Mouse (Mus musculus): ENCODE measurements around the gene Fut7. TPM values are rescaled to one million over a fixed set of nuclear protein-coding genes. Genes with fewer than 3 reads are reported as not detected.

The Fut7 gene
- polyA plus RNA-seq, 1 experiment, result 0.08 TPM

DNA sequence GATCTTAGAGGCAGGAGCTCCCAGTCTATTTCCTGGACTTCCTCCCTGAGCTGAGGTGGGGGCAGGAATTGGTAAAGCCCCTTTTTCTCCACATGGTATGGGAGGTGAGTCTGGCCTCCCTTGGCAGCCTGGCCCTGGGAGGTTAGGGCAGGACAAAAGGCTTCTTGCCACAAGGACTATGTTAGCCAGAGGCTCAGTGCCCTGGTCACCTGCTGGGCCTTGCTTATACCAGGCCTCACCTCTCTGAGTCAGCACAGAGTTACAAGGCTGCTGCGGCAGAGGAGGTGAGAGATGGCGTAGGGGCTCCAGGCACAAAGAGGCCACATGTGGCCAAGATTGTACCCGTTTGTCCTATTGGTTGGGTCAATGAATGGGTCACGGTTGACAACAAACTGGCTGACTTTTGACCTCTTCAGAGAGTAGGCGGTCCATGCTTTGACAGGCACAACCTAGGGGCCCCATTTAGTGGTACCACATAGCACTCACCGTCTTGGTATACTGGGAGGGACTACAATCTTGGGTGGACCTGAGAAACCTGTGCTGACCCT is 8.3 kb downstream of the Fut7 start:
- no peaks in the 10 kb centered on the region for H3K79me3 ChIP-seq (ENCODE audit: low read depth)
- no peak overlapping the region for H3ac ChIP-seq (ENCODE audit: control insufficient read depth, insufficient read length, low read depth)
- H3K27me3 ChIP-seq (ENCODE audit: control insufficient read depth, insufficient read depth, insufficient read length), result peaks cover 7% of the 10 kb centered on the region
- H3K36me3 ChIP-seq (ENCODE audit: control insufficient read depth, insufficient read depth), result no peaks in the 10 kb centered on the region
- TF ChIP-seq CEBPB (IDR thresholded peaks at IDR 0.05; ENCODE audit: low read depth), result no peak
- no peaks in the 10 kb centered on the region for H3K79me2 ChIP-seq (ENCODE audit: control insufficient read depth, insufficient read depth)
- no peak overlapping the region for H3K4me3 ChIP-seq (ENCODE audit: insufficient read depth, poor library complexity, severe bottlenecking)

DNA sequence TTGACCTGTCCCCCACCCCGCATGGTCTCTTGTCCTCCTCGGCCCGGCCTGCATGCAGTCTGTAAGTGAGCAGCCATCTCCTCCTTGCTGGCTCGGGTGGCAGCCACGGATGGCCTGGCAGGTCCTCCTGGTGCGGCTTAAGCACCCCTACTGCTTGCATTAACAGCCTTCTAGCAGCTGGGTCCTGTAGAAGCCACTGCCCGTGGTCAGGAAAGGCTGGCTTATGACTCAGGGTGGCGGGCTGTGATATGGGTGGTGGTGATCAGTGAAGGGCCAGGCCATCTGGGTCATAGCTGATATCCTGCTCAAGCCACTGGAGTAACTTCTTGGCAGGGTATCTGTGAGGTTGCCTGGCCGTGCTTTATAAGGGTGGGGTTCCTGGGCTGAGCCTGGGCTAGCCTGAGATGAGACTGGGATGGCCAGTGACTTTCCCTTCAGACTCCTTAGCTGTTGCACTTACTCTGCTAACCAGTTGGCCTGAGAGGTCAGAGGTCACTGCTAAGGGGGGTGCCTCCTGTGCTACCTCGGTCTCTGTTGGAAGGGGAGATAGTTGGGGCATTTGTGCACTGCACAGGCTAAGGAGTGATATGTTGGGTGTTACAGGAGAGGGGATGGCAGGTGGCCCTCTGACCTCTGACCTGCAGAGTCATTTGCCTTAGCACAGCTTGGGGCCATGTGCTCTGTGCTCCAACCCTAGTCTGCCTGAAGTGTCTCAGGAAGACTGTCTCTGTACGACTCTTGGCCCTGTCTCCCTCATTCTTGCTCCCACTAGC is 9.4 kb downstream of the Fut7 start:
- TF ChIP-seq FOSL1 (IDR thresholded peaks at IDR 0.05; ENCODE audit: insufficient read depth, low read length, poor library complexity, severe bottlenecking) (no peak), USF1 (IDR thresholded peaks at IDR 0.05; ENCODE audit: low read depth) (no peak), CEBPB (IDR thresholded peaks at IDR 0.05; ENCODE audit: low read depth) (no peak), MAX (IDR thresholded peaks at IDR 0.05) (no peak), MYOD1 (IDR thresholded peaks at IDR 0.05; ENCODE audit: control insufficient read depth, insufficient read length, low read depth) (no peak)
- no peaks in the 10 kb centered on the region for H3K79me2 ChIP-seq (ENCODE audit: control insufficient read depth, insufficient read depth)
- H3K79me3 ChIP-seq (ENCODE audit: low read depth), result no peaks in the 10 kb centered on the region
- no peaks in the 10 kb centered on the region for H3K36me3 ChIP-seq (ENCODE audit: control insufficient read depth, insufficient read depth)
- peaks cover 7% of the 10 kb centered on the region for H3K27me3 ChIP-seq (ENCODE audit: control insufficient read depth, insufficient read depth, insufficient read length)
- H3ac ChIP-seq (ENCODE audit: control insufficient read depth, insufficient read length, low read depth), result no peak overlapping the region
- H3K4me3 ChIP-seq (ENCODE audit: insufficient read depth, poor library complexity, severe bottlenecking), result no peak overlapping the region

DNA sequence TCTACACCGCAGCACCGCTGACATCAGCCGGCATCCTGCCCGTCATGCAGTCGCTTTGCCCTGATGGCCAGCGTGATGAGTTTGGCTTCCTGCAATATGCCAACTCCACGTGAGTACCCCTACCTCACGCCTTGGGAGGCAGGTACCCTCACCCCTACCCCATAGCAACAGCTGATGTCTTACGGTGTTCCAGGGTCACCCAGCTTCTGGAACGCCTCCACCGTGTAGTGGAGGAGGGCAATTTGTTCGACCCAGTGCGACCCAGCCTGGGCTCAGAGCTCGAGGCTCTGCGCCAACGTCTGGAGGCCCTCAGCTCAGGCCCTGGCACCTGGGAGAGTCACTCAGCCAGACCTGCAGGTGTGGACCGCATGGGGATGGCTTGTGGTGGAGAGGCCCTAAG is 10.0 kb downstream of the Fut7 start:
- H3K79me3 ChIP-seq (ENCODE audit: low read depth), result no peaks in the 10 kb centered on the region
- no peaks in the 10 kb centered on the region for H3K36me3 ChIP-seq (ENCODE audit: control insufficient read depth, insufficient read depth)
- H3K27me3 ChIP-seq (ENCODE audit: control insufficient read depth, insufficient read depth, insufficient read length), result peaks cover 7% of the 10 kb centered on the region
- H3K79me2 ChIP-seq (ENCODE audit: control insufficient read depth, insufficient read depth), result no peaks in the 10 kb centered on the region
- no peak overlapping the region for H3ac ChIP-seq (ENCODE audit: control insufficient read depth, insufficient read length, low read depth)
- TF ChIP-seq USF1 (IDR thresholded peaks at IDR 0.05; ENCODE audit: low read depth) (no peak), CTCF (IDR thresholded peaks at IDR 0.05; ENCODE audit: control insufficient read depth, insufficient read depth, insufficient read length) (no peak), CEBPB (IDR thresholded peaks at IDR 0.05; ENCODE audit: low read depth) (no peak), MYOD1 (IDR thresholded peaks at IDR 0.05; ENCODE audit: control insufficient read depth, insufficient read length, low read depth) (no peak)
- H3K4me3 ChIP-seq (ENCODE audit: insufficient read depth, poor library complexity, severe bottlenecking), result no peak overlapping the region

DNA sequence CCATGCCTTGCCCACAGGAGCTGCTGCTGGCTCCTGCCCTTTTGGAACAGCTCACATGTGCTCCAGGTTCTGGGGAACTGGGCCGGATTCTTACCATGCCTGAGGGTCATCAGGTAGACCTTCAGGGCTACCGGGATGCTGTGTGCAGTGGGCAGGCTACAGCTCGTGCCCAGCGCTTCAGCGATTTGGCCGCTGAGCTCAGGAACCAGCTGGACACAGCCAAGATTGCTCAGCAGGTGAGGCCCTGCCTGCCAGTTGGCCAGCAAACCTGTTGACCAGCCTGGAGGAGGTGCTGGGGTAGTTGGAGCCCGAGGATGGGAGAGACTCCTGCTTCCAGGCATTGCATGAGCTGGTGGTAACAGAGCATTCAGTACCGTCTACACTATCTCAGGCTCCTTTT is 11.2 kb downstream of the Fut7 start:
- H3ac ChIP-seq (ENCODE audit: control insufficient read depth, insufficient read length, low read depth), result no peak overlapping the region
- H3K79me3 ChIP-seq (ENCODE audit: low read depth), result no peaks in the 10 kb centered on the region
- no peak for TF ChIP-seq CTCF (IDR thresholded peaks at IDR 0.05; ENCODE audit: control insufficient read depth, insufficient read depth, insufficient read length)
- TF ChIP-seq MAX (IDR thresholded peaks at IDR 0.05), result no peak
- no peak for TF ChIP-seq FOSL1 (IDR thresholded peaks at IDR 0.05; ENCODE audit: insufficient read depth, low read length, poor library complexity, severe bottlenecking)
- TF ChIP-seq USF1 (IDR thresholded peaks at IDR 0.05; ENCODE audit: low read depth), result no peak
- TF ChIP-seq MYOG (IDR thresholded peaks at IDR 0.05; ENCODE audit: control insufficient read depth, extremely low read depth, insufficient read length), result no peak
- TF ChIP-seq CEBPB (IDR thresholded peaks at IDR 0.05; ENCODE audit: low read depth), result no peak
- no peak for TF ChIP-seq MYOD1 (IDR thresholded peaks at IDR 0.05; ENCODE audit: control insufficient read depth, insufficient read length, low read depth)
- peaks cover 7% of the 10 kb centered on the region for H3K27me3 ChIP-seq (ENCODE audit: control insufficient read depth, insufficient read depth, insufficient read length)
- no peaks in the 10 kb centered on the region for H3K36me3 ChIP-seq (ENCODE audit: control insufficient read depth, insufficient read depth)
- H3K79me2 ChIP-seq (ENCODE audit: control insufficient read depth, insufficient read depth), result no peaks in the 10 kb centered on the region
- no peak overlapping the region for H3K4me3 ChIP-seq (ENCODE audit: insufficient read depth, poor library complexity, severe bottlenecking)

DNA sequence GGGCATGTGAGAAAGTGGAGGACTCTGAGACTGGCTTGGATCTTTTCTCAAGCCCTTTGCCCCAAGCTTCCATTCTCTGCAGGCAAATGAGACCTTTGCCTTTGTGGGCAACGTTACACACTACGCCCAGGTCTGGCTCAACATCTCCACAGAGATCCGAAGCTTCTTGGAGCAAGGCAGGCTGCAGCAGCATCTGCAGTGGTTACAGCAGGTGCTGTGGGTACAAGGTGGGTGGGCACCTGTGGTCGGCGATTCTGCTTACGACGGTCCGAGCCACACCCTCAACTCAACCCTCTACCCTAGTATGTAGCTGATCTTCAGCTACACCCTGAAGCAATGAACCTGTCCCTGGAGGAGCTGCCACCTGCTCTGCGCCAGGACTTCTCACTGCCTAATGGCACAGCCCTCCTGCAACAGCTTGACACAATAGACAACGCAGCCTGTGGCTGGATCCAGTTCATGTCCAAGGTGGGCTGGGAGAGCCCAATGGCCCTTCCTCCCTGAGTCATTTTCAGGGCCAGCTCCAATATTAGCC is 13.3 kb downstream of the Fut7 start:
- no peaks in the 10 kb centered on the region for H3K36me3 ChIP-seq (ENCODE audit: control insufficient read depth, insufficient read depth)
- no peaks in the 10 kb centered on the region for H3K79me3 ChIP-seq (ENCODE audit: low read depth)
- no peaks in the 10 kb centered on the region for H3K27me3 ChIP-seq (ENCODE audit: control insufficient read depth, insufficient read depth, insufficient read length)
- no peaks in the 10 kb centered on the region for H3K79me2 ChIP-seq (ENCODE audit: control insufficient read depth, insufficient read depth)
- no peak overlapping the region for H3ac ChIP-seq (ENCODE audit: control insufficient read depth, insufficient read length, low read depth)
- TF ChIP-seq MYOG (IDR thresholded peaks at IDR 0.05; ENCODE audit: control insufficient read depth, extremely low read depth, insufficient read length) (no peak), FOSL1 (IDR thresholded peaks at IDR 0.05; ENCODE audit: insufficient read depth, low read length, poor library complexity, severe bottlenecking) (no peak), MYOD1 (IDR thresholded peaks at IDR 0.05; ENCODE audit: control insufficient read depth, insufficient read length, low read depth) (no peak), CEBPB (IDR thresholded peaks at IDR 0.05; ENCODE audit: low read depth) (no peak), CTCF (IDR thresholded peaks at IDR 0.05; ENCODE audit: control insufficient read depth, insufficient read depth, insufficient read length) (no peak), USF1 (IDR thresholded peaks at IDR 0.05; ENCODE audit: low read depth) (no peak), MAX (IDR thresholded peaks at IDR 0.05) (no peak)
- H3K4me3 ChIP-seq (ENCODE audit: insufficient read depth, poor library complexity, severe bottlenecking), result no peak overlapping the region

DNA sequence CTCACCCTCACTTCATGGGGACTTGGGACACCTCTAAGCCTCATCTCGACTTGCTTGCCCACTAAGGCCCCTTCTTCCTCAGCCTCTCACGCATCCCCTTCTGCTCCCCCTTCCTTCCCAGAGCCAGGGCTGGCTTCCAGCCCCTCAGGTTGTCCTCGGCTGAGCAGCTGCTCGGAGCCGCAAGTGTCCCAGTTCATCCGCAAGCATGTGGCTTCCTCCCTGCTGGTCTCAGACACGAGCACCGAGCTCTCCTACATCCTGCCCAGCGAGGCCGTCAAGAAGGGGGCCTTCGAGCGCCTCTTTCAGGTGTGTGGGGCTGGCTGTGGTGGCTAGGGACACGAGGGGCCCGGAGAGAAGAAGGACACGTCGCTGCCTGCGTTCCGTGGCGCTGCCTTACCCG is 18.0 kb downstream of the Fut7 start:
- no peak overlapping the region for H3K4me3 ChIP-seq (ENCODE audit: insufficient read depth, poor library complexity, severe bottlenecking)
- H3K79me3 ChIP-seq (ENCODE audit: low read depth), result no peaks in the 10 kb centered on the region
- no peaks in the 10 kb centered on the region for H3K36me3 ChIP-seq (ENCODE audit: control insufficient read depth, insufficient read depth)
- H3K79me2 ChIP-seq (ENCODE audit: control insufficient read depth, insufficient read depth), result no peaks in the 10 kb centered on the region
- TF ChIP-seq MAX (IDR thresholded peaks at IDR 0.05) (no peak), MYOG (IDR thresholded peaks at IDR 0.05; ENCODE audit: control insufficient read depth, extremely low read depth, insufficient read length) (no peak), USF1 (IDR thresholded peaks at IDR 0.05; ENCODE audit: low read depth) (no peak), FOSL1 (IDR thresholded peaks at IDR 0.05; ENCODE audit: insufficient read depth, low read length, poor library complexity, severe bottlenecking) (no peak), CEBPB (IDR thresholded peaks at IDR 0.05; ENCODE audit: low read depth) (no peak), MYOD1 (IDR thresholded peaks at IDR 0.05; ENCODE audit: control insufficient read depth, insufficient read length, low read depth) (no peak), CTCF (IDR thresholded peaks at IDR 0.05; ENCODE audit: control insufficient read depth, insufficient read depth, insufficient read length) (no peak)
- no peak overlapping the region for H3ac ChIP-seq (ENCODE audit: control insufficient read depth, insufficient read length, low read depth)
- no peaks in the 10 kb centered on the region for H3K27me3 ChIP-seq (ENCODE audit: control insufficient read depth, insufficient read depth, insufficient read length)
